Mouse (Mus musculus) MEL (cell line): Measurements from ENCODE around the gene Mark4. TPM values are rescaled to one million over a fixed set of nuclear protein-coding genes. Genes with fewer than 3 reads are reported as not detected.

Experiments
- DNase-seq: peaks from one replicate; pipeline ENCODE4 v3.0.0; 2011; ENCODE audit warnings: low read depth, low spot score
- H3K27ac ChIP-seq: 2 replicates; pipeline ENCODE4 v1.5.1; 2012; ENCODE audit warnings: low read depth, mild to moderate bottlenecking, control low read depth, low read length, moderate library complexity; ENCODE audit not compliant: control insufficient read depth
- H3K27me3 ChIP-seq, 2 experiments: fragments of 150-350 bp in 1 of 2; sonication (generic) in 1 of 2; 2 replicates each; pipeline ENCODE4 v1.6.1; 2012; ENCODE audit warnings: low read length in 2 of 2, mild to moderate bottlenecking in 2 of 2, improper control_type of control experiment in 1 of 2, moderate library complexity in 1 of 2; ENCODE audit not compliant: insufficient read depth in 2 of 2, control insufficient read depth in 1 of 2
- H3K36me3 ChIP-seq, 2 experiments: 2 replicates each; pipeline ENCODE4 v1.6.1; 2012 to 2014; ENCODE audit warnings: low read length in 2 of 2, improper control_type of control experiment in 1 of 2, inconsistent platforms in 1 of 2, mild to moderate bottlenecking in 1 of 2; ENCODE audit not compliant: insufficient read depth in 2 of 2, control insufficient read depth in 1 of 2
- H3K4me1 ChIP-seq, 2 experiments: fragments of 150-350 bp in 1 of 2; sonication (generic) in 1 of 2; 2 replicates each; pipeline ENCODE4 v1.6.1; 2012; ENCODE audit warnings: low read length in 2 of 2, improper control_type of control experiment in 1 of 2, mild to moderate bottlenecking in 1 of 2; ENCODE audit not compliant: insufficient read depth in 2 of 2, control insufficient read depth in 1 of 2
- H3K4me3 ChIP-seq, 2 experiments: fragments of 150-350 bp in 1 of 2; sonication (generic) in 1 of 2; 2 replicates each; pipeline ENCODE4 v1.5.1; 2012; ENCODE audit warnings: low read depth in 2 of 2, low read length in 2 of 2, mild to moderate bottlenecking in 2 of 2, moderate library complexity in 2 of 2, control low read depth in 1 of 2, improper control_type of control experiment in 1 of 2; ENCODE audit not compliant: control insufficient read depth in 1 of 2, insufficient read depth in 1 of 2
- H3K79me2 ChIP-seq: 2 replicates; pipeline ENCODE4 v1.6.1; 2012; ENCODE audit warnings: mild to moderate bottlenecking, low read length, moderate library complexity; ENCODE audit not compliant: control insufficient read depth, poor library complexity, insufficient read depth
- H3K9ac ChIP-seq: 2 replicates; pipeline ENCODE4 v1.6.1; 2012; ENCODE audit warnings: low read depth, mild to moderate bottlenecking, control low read depth, low read length, moderate library complexity; ENCODE audit not compliant: control insufficient read depth, poor library complexity, severe bottlenecking
- H3K9me3 ChIP-seq: fragments of 150-350 bp; sonication (generic); replicated peaks from 2 replicates; pipeline ENCODE4 v1.6.1; 2012; ENCODE audit warnings: mild to moderate bottlenecking, low read length, improper control_type of control experiment, moderate library complexity; ENCODE audit not compliant: insufficient read depth
- BHLHE40 ChIP-seq: IDR thresholded peaks from 2 replicates; pipeline ENCODE4 v1.6.1; 2012; ENCODE audit warnings: low read depth, mild to moderate bottlenecking, inconsistent platforms, low read length, improper control_type of control experiment, borderline replicate concordance
- CTCF ChIP-seq, 3 experiments: IDR thresholded peaks in 2 of 3; conservative IDR thresholded peaks in 1 of 3; 2 replicates each; pipeline ENCODE4 v1.5.1; 2011 to 2012; ENCODE audit warnings: low read length in 3 of 3, low read depth in 2 of 3, mild to moderate bottlenecking in 2 of 3, improper control_type of control experiment in 1 of 3, inconsistent platforms in 1 of 3, mixed read lengths in 1 of 3, moderate library complexity in 1 of 3; ENCODE audit not compliant: control insufficient read depth in 1 of 3, insufficient read depth in 1 of 3, poor library complexity in 1 of 3, severe bottlenecking in 1 of 3
- ELF1 ChIP-seq: IDR thresholded peaks from 2 replicates; pipeline ENCODE4 v1.6.1; 2014; ENCODE audit warnings: low read depth, mild to moderate bottlenecking, inconsistent platforms, low read length, improper control_type of control experiment, moderate library complexity
- GABPA ChIP-seq: IDR thresholded peaks from 2 replicates; pipeline ENCODE4 v1.6.1; 2012; ENCODE audit warnings: low read depth, mild to moderate bottlenecking, inconsistent platforms, low read length, improper control_type of control experiment, moderate library complexity
- GATA1 ChIP-seq: IDR thresholded peaks from 2 replicates; pipeline ENCODE4 v1.6.1; 2011; ENCODE audit warnings: low read depth, low read length, improper control_type of control experiment
- MAFK ChIP-seq: IDR thresholded peaks from 2 replicates; pipeline ENCODE4 v1.6.1; 2011; ENCODE audit warnings: low read depth, mild to moderate bottlenecking, low read length, improper control_type of control experiment, borderline replicate concordance
- MAZ ChIP-seq: IDR thresholded peaks from 2 replicates; pipeline ENCODE4 v1.6.1; 2012; ENCODE audit warnings: low read depth, mild to moderate bottlenecking, inconsistent platforms, low read length, improper control_type of control experiment
- MXI1 ChIP-seq: IDR thresholded peaks from 2 replicates; pipeline ENCODE4 v1.6.1; 2011; ENCODE audit warnings: mild to moderate bottlenecking, low read depth, low read length, improper control_type of control experiment
- MYB ChIP-seq: IDR thresholded peaks from 2 replicates; pipeline ENCODE4 v1.6.1; 2011; ENCODE audit warnings: mild to moderate bottlenecking, low read depth, low read length, improper control_type of control experiment
- RAD21 ChIP-seq: IDR thresholded peaks from 2 replicates; pipeline ENCODE4 v1.6.1; 2011; ENCODE audit warnings: mild to moderate bottlenecking, low read depth, low read length, improper control_type of control experiment
- SIN3A ChIP-seq: IDR thresholded peaks from 2 replicates; pipeline ENCODE4 v1.6.1; 2012; ENCODE audit warnings: low read length, improper control_type of control experiment, inconsistent platforms
- SMC3 ChIP-seq: IDR thresholded peaks from 2 replicates; pipeline ENCODE4 v1.6.1; 2011; ENCODE audit warnings: low read depth, low read length, improper control_type of control experiment
- USF1 ChIP-seq: IDR thresholded peaks from 2 replicates; pipeline ENCODE4 v1.6.1; 2014; ENCODE audit warnings: low read depth, mild to moderate bottlenecking, inconsistent platforms, low read length, improper control_type of control experiment, moderate library complexity
- USF2 ChIP-seq, 2 experiments: IDR thresholded peaks; 2 replicates each; pipeline ENCODE4 v1.6.1; 2011 to 2012; ENCODE audit warnings: improper control_type of control experiment in 2 of 2, low read length in 2 of 2, borderline replicate concordance in 1 of 2, inconsistent platforms in 1 of 2, low read depth in 1 of 2, mild to moderate bottlenecking in 1 of 2; ENCODE audit not compliant: insufficient read depth in 1 of 2
- ZC3H11A ChIP-seq: IDR thresholded peaks from 2 replicates; pipeline ENCODE4 v1.6.1; 2012; ENCODE audit warnings: low read depth, mild to moderate bottlenecking, inconsistent platforms, low read length, improper control_type of control experiment
- ZKSCAN1 ChIP-seq: IDR thresholded peaks from 2 replicates; pipeline ENCODE4 v1.6.1; 2012; ENCODE audit warnings: low read depth, mild to moderate bottlenecking, inconsistent platforms, low read length, improper control_type of control experiment, moderate library complexity
- polyA plus RNA-seq, 2 experiments: library from polyadenylated mRNA; stranded (reverse) in 1 of 2; unstranded in 1 of 2; fragments of >175 nt in 1 of 2; fragments of >200 nt in 1 of 2; gene quantifications; 2 replicates each; pipeline versions ENCODE4 v1.2.1 to v1.2.4; 2012; ENCODE audit warnings: low replicate concordance in 2 of 2, low read depth in 1 of 2; ENCODE audit not compliant: insufficient read length in 2 of 2, insufficient read depth in 1 of 2, missing spikeins in 1 of 2
- total RNA-seq: library from RNA; depleted of rRNA; stranded (reverse); fragments of 300-350 nt; gene quantifications from 2 replicates; pipeline ENCODE4 v1.2.3, GENCODE M21; 2012

Gene Mark4
- total and polyA plus RNA-seq, 3 experiments: 4.7 to 18.5 TPM; not detected in 1

GRCm38 (mm10) chr7:19462443-19462842 is 3.8 kb upstream of the Mark4 start:
- Histone ChIP-seq H3K4me3 (no peak overlapping the region), H3K36me3 (no peaks in the 10 kb centered on the region), H3K4me1 (no peaks in the 10 kb centered on the region; a peak in 1 of 4 replicates), H3K27me3 (no peaks in the 10 kb centered on the region), H3K27ac (no peak overlapping the region), H3K79me2 (peaks cover 4% of the 10 kb centered on the region; the same call in 1 of the 2 replicates), H3K9ac (no peak overlapping the region), H3K9me3 (no peaks in the 10 kb centered on the region)
- TF ChIP-seq ZKSCAN1 (no peak), MXI1 (no peak), ELF1 (no peak), GABPA (no peak), BHLHE40 (peak; percentile 68)
- DNase-seq: peak; percentile 33

- Histone ChIP-seq H3K27me3 (no peaks in the 10 kb centered on the region), H3K79me2 (peaks cover 7% of the 10 kb centered on the region), H3K4me3 (no peak overlapping the region), H3K4me1 (peaks cover 0 to 8% of the 10 kb centered on the region in 2 experiments; a peak in 1 of 4 replicates), H3K36me3 (peaks cover 0 to 4% of the 10 kb centered on the region in 2 experiments; a peak in 1 of 4 replicates), H3K9me3 (no peaks in the 10 kb centered on the region), H3K27ac (no peak overlapping the region), H3K9ac (no peak overlapping the region)
- TF ChIP-seq ZC3H11A (peak; percentile 39), MYB (no peak), RAD21 (peak; percentile 56), SMC3 (peak; percentile 78), CTCF (IDR thresholded peaks at IDR 0.05 in 2 of 3, conservative IDR thresholded peaks at IDR 0.05 in 1 of 3; ENCODE audit: control insufficient read depth in 1 of 3, insufficient read depth in 1 of 3, low read depth in 2 of 3, low read length in 3 of 3, poor library complexity in 1 of 3, severe bottlenecking in 1 of 3) (peak; percentile 77 to 99 (median 88)), MAFK (no peak), ZKSCAN1 (no peak), GATA1 (no peak), SIN3A (peak; percentile 69; the same call in 1 of the 2 replicates), USF1 (no peak), MAZ (no peak), USF2 (IDR thresholded peaks at IDR 0.05; ENCODE audit: borderline replicate concordance in 1 of 2, insufficient read depth in 1 of 2, low read depth in 1 of 2, low read length in 2 of 2) (no peak)
- DNase-seq: peak; percentile 83
Measured at GRCm38 (mm10) chr7:19461488-19461887, 2.9 kb upstream of the Mark4 start.
